Mouse (Mus musculus) layer of hippocampus, adult 18-20 months (tissue): ENCODE data around the gene Lpgat1. TPM values are rescaled to one million over a fixed set of nuclear protein-coding genes. Genes with fewer than 3 reads are reported as not detected.

Experiments
- DNase-seq, 2 experiments: peaks; one replicate each; pipeline ENCODE4 v3.0.0; 2022; ENCODE audit warnings: low spot score in 2 of 2
- total RNA-seq, 2 experiments: library from RNA; stranded (reverse); gene quantifications; 2 replicates each; pipeline ENCODE4 v1.2.3; 2021

Gene Lpgat1
- total RNA-seq, 2 experiments from 2014 or later = 124 to 133 TPM

- DNase-seq = no peak
Measured at GRCm38 (mm10) chr1:191804747-191805146, 87.1 kb downstream of the Lpgat1 start.

GRCm38 (mm10) chr1:191805788-191806187 is 88.2 kb downstream of the Lpgat1 start:
- DNase-seq = no peak

DNA sequence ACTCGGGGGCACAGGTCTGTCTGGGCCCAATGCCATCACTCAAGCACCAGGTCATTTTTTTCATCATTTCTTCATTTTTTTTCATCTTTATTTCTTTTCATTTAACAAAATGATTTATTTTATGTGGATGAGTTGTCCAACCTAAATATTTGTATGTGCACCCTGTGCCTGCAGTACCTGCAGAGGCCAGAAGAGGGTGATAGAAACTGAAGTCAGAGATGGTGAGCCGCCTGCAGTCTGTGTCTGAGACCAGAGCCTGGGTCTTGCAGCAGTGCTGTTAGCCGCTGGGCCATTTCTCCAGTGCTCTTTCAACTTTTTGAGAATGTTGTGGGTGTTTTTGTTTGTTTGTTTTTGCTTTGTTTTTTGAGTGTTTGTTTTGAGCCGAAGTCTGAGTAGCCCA is 89.1 kb downstream of the Lpgat1 start:
- no peak for DNase-seq

GRCm38 (mm10) chr1:191807979-191808378 is 90.3 kb downstream of the Lpgat1 start:
- DNase-seq = no peak

DNA sequence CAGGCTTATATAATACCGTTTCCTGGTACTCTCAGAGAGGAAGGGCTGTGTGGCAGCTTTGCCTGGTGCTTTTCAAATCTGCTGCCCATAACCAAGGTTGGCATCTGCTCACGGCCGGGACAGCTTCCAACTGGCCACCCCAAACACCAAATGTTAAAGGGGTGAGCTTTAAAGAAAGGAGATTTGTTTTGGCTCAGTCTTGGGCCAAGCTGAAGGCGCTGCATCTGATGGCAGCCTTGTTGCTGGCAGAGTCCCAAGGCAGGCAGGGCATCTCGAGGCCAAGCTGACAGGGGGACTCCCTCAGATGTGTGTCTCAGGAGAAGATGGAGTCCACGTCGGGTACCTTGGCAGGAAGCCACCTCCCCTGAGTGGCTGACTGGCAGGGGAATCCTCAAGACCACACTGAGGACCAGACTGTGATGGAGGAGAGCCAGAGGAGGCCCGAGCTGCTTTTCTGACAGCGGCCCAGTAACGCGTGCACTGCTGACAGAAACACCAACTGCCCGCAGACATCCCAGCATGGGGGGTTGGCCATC is 91.1 kb downstream of the Lpgat1 start:
- DNase-seq = peak; percentile 24 to 68

DNA sequence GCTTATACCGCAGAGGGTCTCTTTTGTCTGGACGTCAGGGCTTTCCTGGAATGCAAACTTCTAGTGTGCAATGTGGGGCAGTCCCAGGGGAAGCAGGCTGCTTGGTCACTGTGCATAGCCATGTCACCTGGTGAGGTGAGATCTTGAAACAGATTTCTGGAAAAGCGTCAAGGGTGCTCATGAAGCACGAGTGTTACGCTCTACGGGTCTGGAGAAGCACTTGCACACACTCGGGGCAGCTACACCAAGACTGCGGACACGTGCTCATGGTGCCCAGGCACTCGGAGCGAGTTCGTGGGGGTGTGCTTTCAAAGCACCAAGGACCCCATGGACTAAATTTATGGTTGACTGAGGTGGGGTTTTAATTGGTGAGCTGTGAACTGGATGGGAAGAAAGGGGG is 94.1 kb downstream of the Lpgat1 start:
- no peak for DNase-seq

GRCm38 (mm10) chr1:191812949-191813691 is 95.5 kb downstream of the Lpgat1 start:
- no peak for DNase-seq

DNA sequence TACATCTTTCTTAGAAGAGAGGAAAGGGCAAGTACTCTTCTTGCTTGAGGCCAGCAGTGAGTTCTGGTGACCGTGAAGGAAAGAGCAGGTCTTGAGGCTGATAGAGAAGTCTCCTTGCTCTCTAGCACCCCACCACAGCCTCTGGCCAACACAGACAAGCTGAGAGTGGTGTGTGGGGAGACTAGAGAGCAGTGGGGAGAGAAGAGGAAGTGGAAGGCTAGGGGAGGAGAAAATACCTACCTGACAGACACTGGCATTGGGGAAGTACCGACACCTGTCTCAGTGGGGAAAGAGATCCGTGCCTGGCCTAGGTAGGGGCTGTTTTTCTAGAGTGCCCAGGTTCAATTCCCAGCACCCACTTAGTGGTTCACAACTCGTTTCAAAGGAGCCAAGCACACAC is 96.6 kb downstream of the Lpgat1 start:
- DNase-seq = no peak

DNA sequence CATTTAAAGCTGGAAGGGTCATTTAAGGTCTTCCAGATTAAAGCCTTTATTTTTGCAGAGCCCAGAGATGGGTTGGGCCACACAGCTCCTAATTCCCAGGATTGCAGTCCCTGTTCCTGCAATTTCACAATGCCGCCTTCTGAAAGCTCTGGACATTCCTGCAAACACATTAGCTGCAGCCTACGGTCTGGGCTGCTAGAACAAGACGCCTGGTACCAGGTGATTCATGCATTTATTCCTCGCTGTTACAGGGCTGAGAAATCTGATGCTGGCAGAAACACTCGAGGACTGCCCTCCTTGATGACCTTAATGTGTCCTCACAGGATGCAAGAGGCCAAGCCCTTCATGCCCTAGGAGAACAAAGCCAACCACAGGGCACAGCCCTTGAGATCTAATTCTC is 97.3 kb downstream of the Lpgat1 start:
- no peak for DNase-seq

- peak in 1 of 2 experiments; percentile 18 for DNase-seq
Measured at GRCm38 (mm10) chr1:191816596-191816995, 99.0 kb downstream of the Lpgat1 start.

DNA sequence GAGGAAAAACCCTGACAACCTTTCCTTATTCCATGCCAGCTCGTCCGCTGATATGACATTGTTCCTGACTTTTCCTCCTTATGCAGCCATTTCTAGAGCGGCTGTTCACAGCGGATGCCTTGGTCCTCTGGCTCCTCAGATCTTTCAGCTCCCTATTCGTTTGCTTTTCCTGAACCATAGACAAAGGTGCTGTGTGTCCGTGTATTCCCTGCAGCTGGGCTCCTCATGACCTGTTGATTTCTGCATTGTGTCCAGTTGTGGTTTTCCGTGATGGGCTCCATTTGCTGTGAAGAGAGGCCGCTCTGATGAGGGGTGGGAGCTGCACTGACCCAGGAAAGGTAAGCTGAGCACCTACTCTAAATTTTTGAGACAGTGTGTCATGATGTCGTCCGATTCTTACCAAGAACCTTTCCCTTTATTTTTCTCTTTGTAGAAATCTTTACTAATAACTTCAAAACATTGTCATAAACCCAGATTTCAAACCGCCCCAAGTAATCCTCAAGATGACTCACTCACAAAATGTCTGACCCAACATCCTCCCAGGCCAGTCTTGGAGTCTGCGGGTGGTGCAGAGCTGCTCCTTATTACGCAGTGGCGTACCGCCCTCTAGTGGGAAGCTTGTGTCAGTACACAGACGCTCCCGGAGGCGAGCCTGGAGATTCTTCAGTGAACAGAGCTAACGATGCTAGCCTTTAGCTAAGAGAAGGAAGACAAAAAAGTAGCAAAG is 99.9 kb downstream of the Lpgat1 start:
- DNase-seq = peak; percentile 79 to 93

- DNase-seq = no peak
Measured at GRCm38 (mm10) chr1:191818145-191818631, 100.6 kb downstream of the Lpgat1 start.

GRCm38 (mm10) chr1:191819026-191819425 is 101.4 kb downstream of the Lpgat1 start:
- DNase-seq = no peak

- peak in 1 of 2 experiments; percentile 10 for DNase-seq
Measured at GRCm38 (mm10) chr1:191820951-191821325, 103.3 kb downstream of the Lpgat1 start.

GRCm38 (mm10) chr1:191821326-191822091 is 103.9 kb downstream of the Lpgat1 start, which contains the start of gene Nek2:
Nek2 (plus strand) TSS chr1:191821444.
- DNase-seq = peak; percentile 96 to 99

GRCm38 (mm10) chr1:191829124-191829523 is 111.5 kb downstream of the Lpgat1 start:
- DNase-seq = no peak

DNA sequence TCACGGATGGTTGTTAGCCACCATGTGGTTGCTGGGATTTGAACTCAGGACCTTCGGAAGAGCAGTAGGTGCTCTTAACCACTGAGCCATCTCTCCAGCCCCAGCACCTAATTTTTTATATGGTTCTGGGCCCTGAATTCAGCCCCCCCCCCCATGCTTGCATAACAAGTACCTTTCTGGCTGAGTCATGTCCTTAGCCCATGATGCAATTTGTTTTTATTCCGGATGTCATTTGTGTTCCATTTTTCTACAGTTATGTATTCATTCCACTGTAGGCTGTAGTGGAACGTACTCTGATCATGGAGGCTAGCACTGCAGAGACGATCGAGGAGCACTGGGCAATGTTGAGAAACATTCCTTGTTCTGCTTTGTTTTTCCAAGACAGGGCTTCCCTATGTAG is 115.8 kb downstream of the Lpgat1 start:
- no peak for DNase-seq
